Mouse (Mus musculus) limb, embryonic 14.5 days (tissue): ENCODE results near the gene Bmp6. TPM values are rescaled to one million over a fixed set of nuclear protein-coding genes. Genes with fewer than 3 reads are reported as not detected.

ENCODE experiments used
- ATAC-seq: fragments of 200-750 bp; cut with Nextera tagmentation; 2 replicates; pipeline ENCODE4 v1.8.0; 2017; ENCODE audit warnings: low read depth, moderate number of reproducible peaks, moderate TSS enrichment; ENCODE audit not compliant: low FRiP score
- DNase-seq: peaks from one replicate; pipeline ENCODE4 v3.0.0-alpha.2; 2015; ENCODE audit warnings: low spot score
- H3K27ac ChIP-seq: fragments of 300-500 bp; sonication (generic); replicated peaks from 2 replicates; pipeline ENCODE4 v1.5.1; 2014; ENCODE audit warnings: low read depth, mild to moderate bottlenecking, low read length, moderate library complexity, mixed read lengths
- H3K27me3 ChIP-seq: fragments of 300-500 bp; sonication (generic); 2 replicates; pipeline ENCODE4 v1.6.1; 2014; ENCODE audit warnings: low read length, mixed read lengths; ENCODE audit not compliant: control insufficient read depth, insufficient read depth
- H3K36me3 ChIP-seq: fragments of 300-500 bp; sonication (generic); 2 replicates; pipeline ENCODE4 v1.6.1; 2014; ENCODE audit warnings: mild to moderate bottlenecking, low read length, moderate library complexity, mixed read lengths; ENCODE audit not compliant: control insufficient read depth, insufficient read depth
- H3K4me1 ChIP-seq: fragments of 300-500 bp; sonication (generic); 2 replicates; pipeline ENCODE4 v1.6.1; 2014; ENCODE audit warnings: antibody characterized with exemption, low read length, mixed read lengths; ENCODE audit not compliant: control insufficient read depth, insufficient read depth
- H3K4me2 ChIP-seq: fragments of 300-500 bp; sonication (generic); replicated peaks from 2 replicates; pipeline ENCODE4 v1.6.1; 2014; ENCODE audit warnings: low read depth, mild to moderate bottlenecking, low read length, moderate library complexity; ENCODE audit not compliant: severe bottlenecking
- H3K4me3 ChIP-seq: fragments of 300-500 bp; sonication (generic); replicated peaks from 2 replicates; pipeline ENCODE4 v1.5.1; 2014; ENCODE audit warnings: low read length
- H3K9ac ChIP-seq: fragments of 300-500 bp; sonication (generic); 2 replicates; pipeline ENCODE4 v1.6.1; 2014; ENCODE audit warnings: mild to moderate bottlenecking, low read depth, low read length, moderate library complexity; ENCODE audit not compliant: severe bottlenecking
- H3K9me3 ChIP-seq: fragments of 300-500 bp; sonication (generic); 2 replicates; pipeline ENCODE4 v1.6.1; 2016; ENCODE audit warnings: low read length; ENCODE audit not compliant: control insufficient read depth
- POLR2A ChIP-seq: fragments of 200-500 bp; IDR thresholded peaks from 2 replicates; pipeline ENCODE4 v1.8.0; 2012; ENCODE audit warnings: inconsistent platforms, mild to moderate bottlenecking, moderate library complexity, borderline replicate concordance; ENCODE audit not compliant: insufficient read depth, insufficient read length; ENCODE audit errors: extremely low read depth
- WGBS: fragments of 180-500 bp; shearing (Covaris S2); extraction: QIAGEN DNeasy Blood & Tissue Kit; methylation state at CpG from one replicate; pipeline ENCODE4 v1.1.7; 2014; 5-methylcytosine and 5-hydroxymethylcytosine counted together
- polyA plus RNA-seq, 2 experiments: library from polyadenylated mRNA; depleted of rRNA in 1 of 2; stranded (reverse) in 1 of 2; unstranded in 1 of 2; fragments of >200 nt; fragmentation: Nextera tagmentation in 1 of 2; extraction: Ambion mirVana in 1 of 2; gene quantifications; 2 replicates each; pipeline versions ENCODE4 v1.2.1 to v1.2.3; 2012 to 2014

The Bmp6 gene
- polyA plus RNA-seq, 2 experiments = 1.9 to 6.6 TPM

DNA sequence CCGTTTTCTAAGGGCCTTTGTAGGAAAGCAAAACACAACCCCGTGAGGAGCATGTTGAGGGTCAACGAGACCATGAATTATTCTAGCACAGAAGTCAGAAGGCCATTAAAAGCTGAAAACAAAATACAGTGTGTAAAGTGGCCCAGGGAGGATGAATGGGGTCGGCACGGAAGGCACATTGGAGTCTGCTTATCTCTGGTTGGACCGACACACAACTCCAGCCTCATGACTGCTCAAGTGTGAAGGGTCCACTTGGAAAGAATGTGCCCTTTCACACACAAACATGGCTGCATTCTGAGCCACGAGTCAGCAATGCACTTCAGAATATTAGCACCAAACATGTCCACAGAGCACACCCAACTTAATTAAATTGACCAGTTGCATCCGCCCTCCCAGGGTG lies 84.8 kb downstream of the Bmp6 start:
- Histone ChIP-seq H3K27ac (no peak overlapping the region), H3K9me3 (no peaks in the 10 kb centered on the region), H3K4me1 (no peaks in the 10 kb centered on the region), H3K27me3 (no peaks in the 10 kb centered on the region), H3K4me3 (no peak overlapping the region), H3K36me3 (no peaks in the 10 kb centered on the region), H3K4me2 (no peak overlapping the region), H3K9ac (no peak overlapping the region)
- DNase-seq (no peak), ATAC-seq (no peak)
- WGBS = 75% methylated on average over 8 of the region's 8 CpGs
- TF ChIP-seq POLR2A = no peak

DNA sequence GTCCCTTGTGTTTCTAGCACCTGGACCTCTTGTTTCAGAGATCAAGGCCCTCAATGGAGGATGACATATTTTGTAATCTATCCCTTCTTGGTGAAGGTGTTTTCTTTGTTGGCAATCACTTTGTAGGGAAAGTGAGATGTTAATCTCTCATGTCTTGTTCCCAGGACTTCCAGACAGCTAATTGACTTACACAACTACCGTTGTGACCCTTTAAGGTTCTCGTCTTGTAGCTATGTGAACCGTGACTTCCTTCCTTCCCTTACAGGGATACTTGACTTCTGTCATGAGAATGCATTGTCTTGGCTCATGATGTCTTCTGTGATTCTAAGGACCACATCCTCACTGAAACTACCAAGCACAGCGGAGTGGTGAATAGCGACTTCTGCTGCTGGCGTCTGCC lies 85.2 kb downstream of the Bmp6 start:
- 84% methylated on average over 6 of the region's 6 CpGs for WGBS
- no peaks in the 10 kb centered on the region for H3K9me3 ChIP-seq
- ATAC-seq = no peak

DNA sequence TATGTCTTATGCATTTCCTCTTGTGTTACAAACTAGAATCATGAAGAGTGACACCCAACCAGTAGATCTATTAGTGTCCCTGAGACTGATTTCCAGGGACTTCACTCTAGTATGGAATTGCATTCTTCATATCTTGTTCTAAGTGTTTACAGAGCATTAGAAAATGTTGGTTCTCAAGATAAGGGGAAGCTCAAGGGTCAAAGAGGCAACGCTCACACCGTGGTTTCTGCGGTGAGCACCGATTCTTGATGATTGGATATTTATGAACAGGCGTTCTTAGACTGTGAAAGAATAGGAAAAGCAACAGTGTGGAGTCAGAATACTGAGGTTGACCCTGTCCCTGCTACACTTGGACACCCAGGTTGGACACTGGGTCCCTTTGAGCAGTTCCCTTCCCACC lies 89.9 kb downstream of the Bmp6 start:
- H3K9ac ChIP-seq = no peak overlapping the region
- no peak overlapping the region for H3K27ac ChIP-seq
- no peak overlapping the region for H3K4me2 ChIP-seq
- no peaks in the 10 kb centered on the region for H3K9me3 ChIP-seq
- no peak for TF ChIP-seq POLR2A
- no peak overlapping the region for H3K4me3 ChIP-seq
- H3K27me3 ChIP-seq = no peaks in the 10 kb centered on the region
- WGBS = 93% methylated on average over 5 of the region's 5 CpGs
- DNase-seq (no peak), ATAC-seq (no peak)
- H3K4me1 ChIP-seq = no peaks in the 10 kb centered on the region
- H3K36me3 ChIP-seq = no peaks in the 10 kb centered on the region

More for the DNA sequence above, 85.2 kb downstream of the Bmp6 start:
- Histone ChIP-seq H3K9ac (no peak overlapping the region), H3K4me1 (no peaks in the 10 kb centered on the region), H3K27ac (no peak overlapping the region), H3K4me3 (no peak overlapping the region), H3K4me2 (no peak overlapping the region), H3K27me3 (no peaks in the 10 kb centered on the region), H3K36me3 (no peaks in the 10 kb centered on the region)
- TF ChIP-seq POLR2A = no peak
- no peak for DNase-seq

DNA sequence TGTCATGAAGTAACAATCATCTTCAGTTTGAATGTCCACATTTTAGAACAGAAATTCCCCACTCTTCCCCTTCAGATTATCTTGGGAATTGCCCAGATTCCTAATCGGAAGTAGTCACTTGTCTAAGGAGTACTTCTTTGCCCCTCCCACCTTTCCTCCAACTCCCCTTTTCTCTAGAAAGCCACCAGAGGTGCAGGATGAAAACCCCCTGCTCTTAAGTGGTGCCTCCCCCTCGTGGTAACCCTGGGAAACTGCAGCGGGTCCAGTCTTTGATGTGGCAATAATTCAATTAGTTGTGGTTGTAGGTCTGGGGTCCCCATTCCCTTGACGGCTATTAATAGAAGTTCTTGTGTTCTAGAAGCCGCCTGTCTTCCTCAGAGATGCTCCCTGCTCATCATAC lies 93.0 kb downstream of the Bmp6 start:
- H3K27me3 ChIP-seq = no peaks in the 10 kb centered on the region
- H3K4me2 ChIP-seq = no peak overlapping the region
- no peaks in the 10 kb centered on the region for H3K4me1 ChIP-seq
- no peak overlapping the region for H3K27ac ChIP-seq
- no peak for DNase-seq
- H3K36me3 ChIP-seq = no peaks in the 10 kb centered on the region
- H3K4me3 ChIP-seq = no peak overlapping the region
- no peak for TF ChIP-seq POLR2A
- WGBS = 22% methylated on average over 5 of the region's 5 CpGs
- ATAC-seq = no peak
- H3K9ac ChIP-seq = no peak overlapping the region
- H3K9me3 ChIP-seq = no peaks in the 10 kb centered on the region

DNA sequence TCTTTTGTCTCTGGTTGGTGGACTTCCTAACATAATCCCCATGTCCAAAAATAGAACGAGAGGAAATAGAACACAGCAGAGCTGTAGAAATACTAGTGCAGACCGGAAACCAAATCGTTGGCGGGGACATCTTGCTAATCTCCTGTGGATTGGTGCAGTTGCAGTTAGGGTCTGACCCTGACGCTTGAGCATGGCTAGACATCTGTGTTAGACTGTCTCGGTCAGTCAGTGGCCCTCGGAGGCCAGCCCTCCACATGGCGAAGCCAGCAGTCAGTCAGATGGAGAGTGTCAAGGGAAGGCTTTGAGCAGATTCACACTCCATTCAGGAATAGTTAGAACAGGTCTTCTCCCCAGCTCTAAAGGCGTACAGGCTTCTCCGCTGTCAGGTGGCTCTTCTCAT lies 95.3 kb downstream of the Bmp6 start:
- no peaks in the 10 kb centered on the region for H3K36me3 ChIP-seq
- no peak for DNase-seq
- no peak for ATAC-seq
- WGBS = 81% methylated on average over 10 of the region's 10 CpGs
- no peak overlapping the region for H3K27ac ChIP-seq
- no peak overlapping the region for H3K4me2 ChIP-seq
- no peak overlapping the region for H3K9ac ChIP-seq
- H3K4me3 ChIP-seq = no peak overlapping the region
- H3K9me3 ChIP-seq = no peaks in the 10 kb centered on the region
- no peak for TF ChIP-seq POLR2A
- no peaks in the 10 kb centered on the region for H3K4me1 ChIP-seq
- no peaks in the 10 kb centered on the region for H3K27me3 ChIP-seq

DNA sequence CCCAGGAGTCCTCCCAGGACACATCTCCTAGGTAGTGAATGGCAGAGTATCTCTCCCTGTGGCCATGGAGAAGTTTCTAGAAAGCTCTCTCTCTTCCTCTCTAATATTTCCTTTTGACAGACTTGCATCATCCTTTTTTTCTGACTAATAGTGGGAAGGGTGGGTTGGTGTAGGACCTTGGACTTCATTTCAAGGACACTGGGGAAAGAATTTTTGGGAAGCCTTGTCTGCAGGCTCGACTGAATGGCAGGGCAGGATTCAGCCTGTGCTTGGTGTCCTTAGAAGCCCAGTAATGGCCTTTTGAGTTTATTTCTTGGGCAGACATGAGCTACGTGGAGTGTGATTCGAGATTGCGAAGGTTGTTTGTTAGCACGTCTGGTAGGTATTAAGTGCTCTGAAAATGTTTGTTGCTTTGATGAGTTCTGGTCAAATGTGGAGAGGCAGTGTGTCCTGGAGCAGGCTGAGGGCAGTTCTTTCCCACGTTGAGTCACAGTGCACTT lies 103.7 kb downstream of the Bmp6 start:
- no peaks in the 10 kb centered on the region for H3K36me3 ChIP-seq
- 75% methylated on average over 6 of the region's 6 CpGs for WGBS
- no peak for ATAC-seq

More for the DNA sequence above, 103.7 kb downstream of the Bmp6 start:
- Histone ChIP-seq H3K9me3 (no peaks in the 10 kb centered on the region), H3K27ac (no peak overlapping the region), H3K27me3 (no peaks in the 10 kb centered on the region), H3K4me1 (no peaks in the 10 kb centered on the region), H3K9ac (no peak overlapping the region), H3K4me2 (no peak overlapping the region), H3K4me3 (no peak overlapping the region)
- TF ChIP-seq POLR2A = no peak
- no peak for DNase-seq
